In genomic region chr5:24823864-24824405, GRCm38 (mm10) we compare ENCODE assay signal across 26 mouse cellular contexts. TPM values are rescaled to one million over a fixed set of nuclear protein-coding genes. Genes with fewer than 3 reads are reported as not detected.
DNase-seq lines count a peak whose midpoint lies in the region; ATAC-seq and TF ChIP-seq lines count a peak whose summit lies in the region.
"Had no signal": no experiment of that assay in that cellular context is flagged by ENCODE, and none has a peak within 500 bp of the region (broad histone marks: within the 10 kb centered on the region; RNA-seq: fewer than 3 reads in every experiment).

No protein-coding gene starts in this region.

- no peaks in the 10 kb centered on the region for H3K9me3 ChIP-seq in heart, embryonic 15.5 days (replicated peaks)
- H3K9me3 ChIP-seq in heart, embryonic 10.5 days, result no peaks in the 10 kb centered on the region
- no peaks in the 10 kb centered on the region for H3K9me3 ChIP-seq in midbrain, embryonic 15.5 days
- H3K9me3 ChIP-seq in midbrain, embryonic 14.5 days (ENCODE audit: control insufficient read depth, low read length), result no peaks in the 10 kb centered on the region
- H3K9me3 ChIP-seq: hindbrain, embryonic 10.5 days; intestine, embryonic 15.5 days; limb, embryonic 10.5 days; limb, embryonic 15.5 days; liver, embryonic 15.5 days; midbrain, embryonic 10.5 days; neural tube, embryonic 15.5 days had no signal

- no peak overlapping the region for H3K4me2 ChIP-seq in heart, embryonic 15.5 days
- H3K4me2 ChIP-seq in midbrain, embryonic 15.5 days, result no peak overlapping the region
- no peak overlapping the region for H3K4me2 ChIP-seq in midbrain, embryonic 14.5 days (ENCODE audit: low read length)
- H3K4me2 ChIP-seq: intestine, embryonic 15.5 days; limb, embryonic 15.5 days; liver, embryonic 15.5 days; lung, embryonic 14.5 days; neural tube, embryonic 15.5 days had no signal

- H3K27ac ChIP-seq in gastrocnemius, adult 2 months, result peak overlapping the region; percentile 16
- peak overlapping the region; percentile 39; the same call in 1 of the 2 replicates for H3K27ac ChIP-seq in heart, embryonic 15.5 days
- no peak overlapping the region for H3K27ac ChIP-seq in heart, embryonic 10.5 days
- 0 out of 2 replicates have a peak overlapping the region, but pooled peaks have one; percentile 3 for H3K27ac ChIP-seq in midbrain, embryonic 15.5 days
- H3K27ac ChIP-seq in midbrain, embryonic 14.5 days (replicated peaks; ENCODE audit: low read depth, low read length), result no peak overlapping the region
- H3K27ac ChIP-seq: hindbrain, embryonic 10.5 days; intestine, embryonic 15.5 days; limb, embryonic 10.5 days; limb, embryonic 15.5 days; liver, embryonic 15.5 days; midbrain, embryonic 10.5 days; neural tube, embryonic 15.5 days had no signal

- peaks cover 64% of the 10 kb centered on the region for H3K4me1 ChIP-seq in heart, embryonic 15.5 days (replicated peaks)
- H3K4me1 ChIP-seq in heart, embryonic 10.5 days, result peaks cover 62% of the 10 kb centered on the region
- H3K4me1 ChIP-seq in midbrain, embryonic 15.5 days, result peaks cover 26% of the 10 kb centered on the region
- peaks cover 16% of the 10 kb centered on the region for H3K4me1 ChIP-seq in midbrain, embryonic 14.5 days (ENCODE audit: control insufficient read depth, insufficient read depth, low read length)
- H3K4me1 ChIP-seq: limb, embryonic 10.5 days had no signal

- TF ChIP-seq CTCF in gastrocnemius, adult 2 months (IDR thresholded peaks at IDR 0.05), result no peak

- no peak overlapping the region for H3K4me3 ChIP-seq in gastrocnemius, adult 2 months
- no peak overlapping the region for H3K4me3 ChIP-seq in heart, embryonic 15.5 days
- no peak overlapping the region for H3K4me3 ChIP-seq in heart, embryonic 10.5 days
- no peak overlapping the region for H3K4me3 ChIP-seq in midbrain, embryonic 15.5 days
- no peak overlapping the region for H3K4me3 ChIP-seq in midbrain, embryonic 14.5 days (replicated peaks; ENCODE audit: low read depth, low read length)
- H3K4me3 ChIP-seq: hindbrain, embryonic 10.5 days; intestine, embryonic 15.5 days; limb, embryonic 10.5 days; limb, embryonic 15.5 days; liver, embryonic 15.5 days; midbrain, embryonic 10.5 days; neural tube, embryonic 15.5 days had no signal

- no peaks in the 10 kb centered on the region for H3K36me3 ChIP-seq in heart, embryonic 15.5 days
- H3K36me3 ChIP-seq in heart, embryonic 10.5 days, result peaks cover 4% of the 10 kb centered on the region; the same call in 1 of the 2 replicates
- H3K36me3 ChIP-seq in midbrain, embryonic 15.5 days (replicated peaks), result no peaks in the 10 kb centered on the region
- no peaks in the 10 kb centered on the region for H3K36me3 ChIP-seq in midbrain, embryonic 14.5 days (ENCODE audit: control insufficient read depth, insufficient read depth, low read length)
- H3K36me3 ChIP-seq: intestine, embryonic 15.5 days; limb, embryonic 15.5 days; neural tube, embryonic 15.5 days had no signal

- no peak overlapping the region for H3K9ac ChIP-seq in heart, embryonic 15.5 days
- H3K9ac ChIP-seq in midbrain, embryonic 15.5 days, result no peak overlapping the region
- no peak overlapping the region for H3K9ac ChIP-seq in midbrain, embryonic 14.5 days (replicated peaks; ENCODE audit: low read length)
- H3K9ac ChIP-seq: intestine, embryonic 15.5 days; limb, embryonic 15.5 days; liver, embryonic 15.5 days; lung, embryonic 14.5 days; neural tube, embryonic 15.5 days had no signal

- WGBS in heart, embryonic 15.5 days, result 70% methylated on average over 6 of the region's 6 CpGs
- WGBS in heart, embryonic 10.5 days, result 75% methylated on average over 6 of the region's 6 CpGs
- WGBS in midbrain, embryonic 15.5 days, result 69% methylated on average over 6 of the region's 6 CpGs
- WGBS in midbrain, embryonic 14.5 days, result 61% methylated on average over 6 of the region's 6 CpGs

- no peak for DNase-seq in gastrocnemius, adult 2 months
- DNase-seq in gastrocnemius, postnatal 36 days, result no peak
- no peak for DNase-seq in heart, embryonic 10.5 days (ENCODE audit: low spot score)
- DNase-seq in midbrain, embryonic 14.5 days, result no peak
- no peak for DNase-seq in ovary, postnatal 10 days (ENCODE audit: low spot score)
- no peak for DNase-seq in T-cell, adult 2 months (ENCODE audit: low spot score)
- DNase-seq: adrenal gland, adult 8-10 months; cerebellum, adult 2 months; cerebellum, postnatal 14 days; kidney, adult 2 months; kidney, postnatal 10 days; lung, embryonic 14.5 days; right cerebral cortex, adult 18-20 months; spleen, adult 18-20 months; thymus, postnatal 14 days had no signal

- no peak for ATAC-seq in heart, embryonic 15.5 days (replicated peaks; ENCODE audit: insufficient number of reproducible peaks, insufficient read depth, low FRiP score, low read depth)
- no peak for ATAC-seq in midbrain, embryonic 15.5 days (replicated peaks)
- no peak for ATAC-seq in midbrain, embryonic 14.5 days (ENCODE audit: low FRiP score, low TSS enrichment)
- ATAC-seq: forebrain, embryonic 14.5 days; hindbrain, embryonic 16.5 days; intestine, embryonic 15.5 days had no signal

- no peaks in the 10 kb centered on the region for H3K27me3 ChIP-seq in heart, embryonic 15.5 days
- H3K27me3 ChIP-seq in heart, embryonic 10.5 days (ENCODE audit: insufficient read depth, poor library complexity, severe bottlenecking), result no peaks in the 10 kb centered on the region
- no peaks in the 10 kb centered on the region for H3K27me3 ChIP-seq in midbrain, embryonic 15.5 days (replicated peaks)
- H3K27me3 ChIP-seq in midbrain, embryonic 14.5 days (ENCODE audit: control insufficient read depth, insufficient read depth, low read length), result no peaks in the 10 kb centered on the region
- H3K27me3 ChIP-seq: intestine, embryonic 15.5 days; limb, embryonic 15.5 days; liver, embryonic 15.5 days; neural tube, embryonic 15.5 days had no signal

- intact Hi-C loops in gastrocnemius, adult 2 months (cut with DNase I), result no loop called here
- intact Hi-C loops in gastrocnemius, postnatal 36 days (cut with DNase I), result no loop called here

RNA-seq across cellular contexts. Expression of gene Rheb, which starts 18.5 kb away (rescaled TPM):
- 10 to 100 TPM; 64.1 to 71.9 TPM for total RNA-seq in gastrocnemius, adult 2 months (2021)
- 10 to 100 TPM; 55.9 to 62.0 TPM for total RNA-seq in gastrocnemius, postnatal 36 days (2021)
- 211 and 262 TPM in 2 replicates for polyA plus RNA-seq in heart, embryonic 15.5 days (2015; fragmentation: Nextera tagmentation; extraction: Ambion mirVana)
- 219 and 225 TPM in 2 replicates for polyA plus RNA-seq in heart, embryonic 10.5 days (2016; fragmentation: Nextera tagmentation; extraction: Ambion mirVana)
- polyA plus RNA-seq in midbrain, embryonic 15.5 days (2015; fragmentation: Nextera tagmentation; extraction: Ambion mirVana), result 209 and 228 TPM in 2 replicates
- 235 and 240 TPM in 2 replicates for polyA plus RNA-seq in midbrain, embryonic 14.5 days (2014; fragmentation: Nextera tagmentation; extraction: Ambion mirVana)

Comparison
In these comparisons a context has a peak if more than half of its experiments do, and no peak if none do; other contexts are left out.
1. H3K27ac ChIP-seq: peak in gastrocnemius, adult 2 months (single experiment), heart, embryonic 15.5 days (single experiment) and midbrain, embryonic 15.5 days (single experiment); none in heart, embryonic 10.5 days (single experiment) and midbrain, embryonic 14.5 days (single experiment).